In the genomic region with DNA sequence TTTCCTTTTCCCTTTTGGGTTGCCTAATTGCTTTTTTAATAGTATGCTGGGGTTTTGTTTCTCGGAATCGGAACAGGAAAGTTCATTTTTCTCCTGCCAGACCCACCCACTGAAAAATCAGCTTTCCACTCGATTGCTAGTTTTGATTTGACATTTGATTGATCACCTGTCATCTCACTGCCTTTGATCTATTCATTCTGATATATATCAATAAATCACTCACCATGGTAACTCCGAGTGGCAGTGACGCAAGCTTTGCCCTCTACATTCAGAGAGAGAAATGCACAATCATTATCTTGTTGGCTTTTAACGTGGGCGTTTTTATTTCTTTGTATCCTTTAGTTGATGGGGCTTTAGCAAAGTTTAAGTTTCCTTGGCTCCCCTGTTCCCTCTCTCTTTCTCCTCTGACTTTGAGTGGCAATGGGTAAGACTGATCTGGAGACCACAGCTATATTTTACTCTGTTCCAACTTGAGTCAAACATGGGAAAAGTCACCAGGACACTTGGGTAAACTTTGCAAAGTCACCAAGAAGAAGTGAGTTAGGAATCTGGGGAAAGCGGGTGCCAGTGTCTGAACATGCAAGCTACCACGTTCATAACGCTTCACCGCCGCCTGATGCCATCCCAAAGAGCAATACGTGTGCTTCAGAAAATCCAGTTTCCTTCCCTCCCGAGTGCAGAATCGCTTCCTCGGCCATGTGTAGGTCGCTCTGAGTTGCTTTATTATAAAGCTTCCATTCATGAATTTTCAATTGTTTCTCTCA, we compare ENCODE assay signal across 10 mouse cellular contexts. TPM values are rescaled to one million over a fixed set of nuclear protein-coding genes. Genes with fewer than 3 reads are reported as not detected.
DNase-seq lines count a peak whose midpoint lies in the region; ATAC-seq and TF ChIP-seq lines count a peak whose summit lies in the region.
"Had no signal": no experiment of that assay in that cellular context is flagged by ENCODE, and none has a peak within 500 bp of the region (broad histone marks: within the 10 kb centered on the region; RNA-seq: fewer than 3 reads in every experiment).

No protein-coding gene starts in this region.

- 51% methylated on average over 17 of the region's 17 CpGs for WGBS in heart, embryonic 16.5 days
- WGBS in embryonic facial prominence, embryonic 11.5 days = 65% methylated on average over 17 of the region's 17 CpGs
- 20% methylated on average over 17 of the region's 17 CpGs for WGBS in hindbrain, postnatal 0 days
- WGBS in midbrain, embryonic 16.5 days = 51% methylated on average over 17 of the region's 17 CpGs

- peaks cover 8% of the 10 kb centered on the region; the same call in 1 of the 2 replicates for H3K4me1 ChIP-seq in heart, embryonic 16.5 days (ENCODE audit: control insufficient read depth, insufficient read depth, low read length)
- no peaks in the 10 kb centered on the region for H3K4me1 ChIP-seq in embryonic facial prominence, embryonic 11.5 days (ENCODE audit: control insufficient read depth, insufficient read depth, low read length)
- H3K4me1 ChIP-seq in hindbrain, postnatal 0 days (ENCODE audit: insufficient read depth, low read length) = no peaks in the 10 kb centered on the region
- H3K4me1 ChIP-seq in midbrain, embryonic 16.5 days (ENCODE audit: control insufficient read depth, insufficient read depth, low read length) = peaks cover 29% of the 10 kb centered on the region
- H3K4me1 ChIP-seq: megakaryocyte, embryonic 14.5 days had no signal

- H3K9me3 ChIP-seq in heart, embryonic 16.5 days (replicated peaks; ENCODE audit: control insufficient read depth, low read length) = no peaks in the 10 kb centered on the region
- no peaks in the 10 kb centered on the region for H3K9me3 ChIP-seq in embryonic facial prominence, embryonic 11.5 days (replicated peaks; ENCODE audit: control insufficient read depth, low read length)
- H3K9me3 ChIP-seq in hindbrain, postnatal 0 days (ENCODE audit: low read length) = no peaks in the 10 kb centered on the region
- H3K9me3 ChIP-seq in midbrain, embryonic 16.5 days (replicated peaks; ENCODE audit: control insufficient read depth, low read length, poor library complexity, severe bottlenecking) = no peaks in the 10 kb centered on the region

- H3K27me3 ChIP-seq in heart, embryonic 16.5 days (ENCODE audit: control insufficient read depth, insufficient read depth, low read length) = no peaks in the 10 kb centered on the region
- H3K27me3 ChIP-seq in embryonic facial prominence, embryonic 11.5 days (ENCODE audit: control insufficient read depth, insufficient read depth, low read length) = no peaks in the 10 kb centered on the region
- no peaks in the 10 kb centered on the region for H3K27me3 ChIP-seq in hindbrain, postnatal 0 days (ENCODE audit: insufficient read depth, low read length)
- H3K27me3 ChIP-seq in midbrain, embryonic 16.5 days (ENCODE audit: control insufficient read depth, insufficient read depth, low read depth, low read length) = no peaks in the 10 kb centered on the region

- DNase-seq in heart, adult 9 months (ENCODE audit: low spot score in 2 of 2) = no peak
- no peak for DNase-seq in embryonic facial prominence, embryonic 11.5 days (ENCODE audit: low spot score)
- DNase-seq in hindbrain, postnatal 0 days (ENCODE audit: low spot score) = no peak
- no peak for DNase-seq in gastrocnemius, postnatal 25 days
- DNase-seq in ovary, postnatal 14 days (ENCODE audit: low spot score) = no peak

- peak overlapping the region; percentile 82 for H3K27ac ChIP-seq in heart, embryonic 16.5 days (ENCODE audit: low read length)
- no peak overlapping the region for H3K27ac ChIP-seq in embryonic facial prominence, embryonic 11.5 days (replicated peaks; ENCODE audit: low read depth, low read length)
- no peak overlapping the region for H3K27ac ChIP-seq in hindbrain, postnatal 0 days
- H3K27ac ChIP-seq in midbrain, embryonic 16.5 days (ENCODE audit: low read length) = 0 out of 2 replicates have a peak overlapping the region, but pooled peaks have one; percentile 24

- H3K4me3 ChIP-seq in heart, embryonic 16.5 days (ENCODE audit: low read length) = peak overlapping the region; percentile 88
- H3K4me3 ChIP-seq in embryonic facial prominence, embryonic 11.5 days (ENCODE audit: low read depth, low read length) = peak overlapping the region; percentile 67
- peak overlapping the region; percentile 73 for H3K4me3 ChIP-seq in hindbrain, postnatal 0 days (ENCODE audit: low read length)
- H3K4me3 ChIP-seq in midbrain, embryonic 16.5 days (ENCODE audit: low read depth, low read length) = peak overlapping the region; percentile 67
- H3K4me3 ChIP-seq: megakaryocyte, embryonic 14.5 days had no signal

- no peak for TF ChIP-seq CTCF in hindbrain, postnatal 0 days (IDR thresholded peaks at IDR 0.05; ENCODE audit: low read depth)

- ATAC-seq in heart, embryonic 16.5 days (replicated peaks; ENCODE audit: extremely low read depth, insufficient read depth, low FRiP score) = no peak
- ATAC-seq in embryonic facial prominence, embryonic 11.5 days (replicated peaks; ENCODE audit: insufficient number of reproducible peaks, low FRiP score, low TSS enrichment, low read depth) = no peak
- no peak for ATAC-seq in hindbrain, postnatal 0 days
- ATAC-seq in midbrain, embryonic 16.5 days = no peak
- ATAC-seq in erythroid progenitor cell, adult 5-6 weeks (replicated peaks; ENCODE audit: low FRiP score, poor library complexity, severe bottlenecking) = no peak

- no peaks in the 10 kb centered on the region for H3K36me3 ChIP-seq in heart, embryonic 16.5 days (ENCODE audit: control insufficient read depth, insufficient read depth)
- H3K36me3 ChIP-seq in embryonic facial prominence, embryonic 11.5 days (replicated peaks; ENCODE audit: control insufficient read depth, insufficient read depth, low read depth, low read length) = no peaks in the 10 kb centered on the region
- no peaks in the 10 kb centered on the region for H3K36me3 ChIP-seq in hindbrain, postnatal 0 days (ENCODE audit: insufficient read depth, low read length)
- H3K36me3 ChIP-seq in midbrain, embryonic 16.5 days (ENCODE audit: control insufficient read depth, insufficient read depth, low read length) = no peaks in the 10 kb centered on the region

- peak overlapping the region; percentile 98 for H3K4me2 ChIP-seq in heart, embryonic 16.5 days (ENCODE audit: low read depth, low read length)
- peak overlapping the region; percentile 95 for H3K4me2 ChIP-seq in embryonic facial prominence, embryonic 11.5 days (ENCODE audit: low read depth, low read length)
- H3K4me2 ChIP-seq in hindbrain, postnatal 0 days (ENCODE audit: low read depth, low read length) = peak overlapping the region; percentile 97
- H3K4me2 ChIP-seq in midbrain, embryonic 16.5 days (ENCODE audit: low read length) = peak overlapping the region; percentile 85

- peak overlapping the region; percentile 87 for H3K9ac ChIP-seq in heart, embryonic 16.5 days (ENCODE audit: low read length)
- no peak overlapping the region for H3K9ac ChIP-seq in embryonic facial prominence, embryonic 11.5 days (replicated peaks; ENCODE audit: low read length)
- peak overlapping the region; percentile 69; the same call in 1 of the 2 replicates for H3K9ac ChIP-seq in hindbrain, postnatal 0 days (replicated peaks; ENCODE audit: low read length)
- peak overlapping the region; percentile 79 for H3K9ac ChIP-seq in midbrain, embryonic 16.5 days (ENCODE audit: low read depth, low read length)

RNA-seq across cellular contexts. Expression of gene Tshz2, which starts 2.0 kb away (rescaled TPM):
- polyA plus RNA-seq in heart, embryonic 16.5 days (2015; fragmentation: Nextera tagmentation; extraction: Ambion mirVana) = 3.2 and 3.6 TPM in 2 replicates
- polyA plus RNA-seq in embryonic facial prominence, embryonic 11.5 days (2014; fragmentation: Nextera tagmentation; extraction: Ambion mirVana) = 2.1 and 2.3 TPM in 2 replicates
- 40.2 and 47.0 TPM in 2 replicates for total RNA-seq in hindbrain, postnatal 0 days (2014; rRNA removed)
- 29.0 and 31.4 TPM in 2 replicates for polyA plus RNA-seq in hindbrain, postnatal 0 days (2015; fragmentation: Nextera tagmentation; extraction: Ambion mirVana)
- polyA plus RNA-seq in midbrain, embryonic 16.5 days (2015; fragmentation: Nextera tagmentation; extraction: Ambion mirVana) = 22.8 and 23.3 TPM in 2 replicates
- total RNA-seq in erythroid progenitor cell, adult 5-6 weeks (2015; ENCODE audit: low replicate concordance) = not detected in 2 replicates
- 0.26 TPM in 1 of 2 replicates, not detected in the other for total RNA-seq in erythroid progenitor cell, adult 5-6 weeks (2017; ENCODE audit: low replicate concordance)
- total RNA-seq in gastrocnemius, postnatal 25 days (2021) = 10 to 100 TPM; 11.5 to 13.7 TPM
- total RNA-seq: MEL had no signal

RNA-seq across cellular contexts. Expression of gene Gm11011, which starts 47.3 kb away (rescaled TPM):
- polyA plus RNA-seq in heart, embryonic 16.5 days (2015; fragmentation: Nextera tagmentation; extraction: Ambion mirVana) = not detected in 2 replicates
- not detected in 2 replicates for polyA plus RNA-seq in embryonic facial prominence, embryonic 11.5 days (2014; fragmentation: Nextera tagmentation; extraction: Ambion mirVana)
- total RNA-seq in hindbrain, postnatal 0 days (2014; rRNA removed) = not detected in 2 replicates
- polyA plus RNA-seq in hindbrain, postnatal 0 days (2015; fragmentation: Nextera tagmentation; extraction: Ambion mirVana) = not detected in 2 replicates
- not detected in 2 replicates for polyA plus RNA-seq in midbrain, embryonic 16.5 days (2015; fragmentation: Nextera tagmentation; extraction: Ambion mirVana)
- total RNA-seq in erythroid progenitor cell, adult 5-6 weeks (2015; ENCODE audit: low replicate concordance) = not detected in 2 replicates
- not detected in 2 replicates for total RNA-seq in erythroid progenitor cell, adult 5-6 weeks (2017; ENCODE audit: low replicate concordance)
- not detected for total RNA-seq in gastrocnemius, postnatal 25 days (2021)
- total RNA-seq: MEL had no signal

Comparison
In these comparisons a context has a peak if more than half of its experiments do, and no peak if none do; other contexts are left out.
1. H3K27ac ChIP-seq: peak in heart, embryonic 16.5 days (single experiment) and midbrain, embryonic 16.5 days (single experiment); none in embryonic facial prominence, embryonic 11.5 days (single experiment) and hindbrain, postnatal 0 days (single experiment).
2. Peak in every context shown above with its lines, with median percentiles within 50 percentile points of each other: H3K4me2 ChIP-seq and H3K4me3 ChIP-seq.